Mouse (Mus musculus): ENCODE measurements around the gene Hnrnpf.

Gene Hnrnpf

GRCm38 (mm10) chr6:117918043-117918442 lies 17.9 kb downstream of the Hnrnpf start:
- no peak for DNase-seq (ENCODE audit: extremely low read depth, insufficient read length, low spot score)

- DNase-seq (ENCODE audit: extremely low read depth, insufficient read length, low spot score): no peak
Observed at GRCm38 (mm10) chr6:117920659-117921640, 20.8 kb downstream of the Hnrnpf start.

GRCm38 (mm10) chr6:117922041-117922440 lies 21.9 kb downstream of the Hnrnpf start:
- DNase-seq (ENCODE audit: extremely low read depth, insufficient read length, low spot score): no peak

GRCm38 (mm10) chr6:117926871-117927491 lies 26.9 kb downstream of the Hnrnpf start:
- no peak for DNase-seq (ENCODE audit: extremely low read depth, insufficient read length, low spot score)

GRCm38 (mm10) chr6:117927955-117928354 lies 27.8 kb downstream of the Hnrnpf start:
- no peak for DNase-seq (ENCODE audit: extremely low read depth, insufficient read length, low spot score)

GRCm38 (mm10) chr6:117928746-117929145 lies 28.6 kb downstream of the Hnrnpf start:
- DNase-seq (ENCODE audit: extremely low read depth, insufficient read length, low spot score): no peak

GRCm38 (mm10) chr6:117929945-117930655 lies 30.0 kb downstream of the Hnrnpf start:
- no peak for DNase-seq (ENCODE audit: extremely low read depth, insufficient read length, low spot score)

GRCm38 (mm10) chr6:117932325-117933051 lies 32.4 kb downstream of the Hnrnpf start:
- no peak for DNase-seq (ENCODE audit: extremely low read depth, insufficient read length, low spot score)

GRCm38 (mm10) chr6:117934301-117934700 lies 34.2 kb downstream of the Hnrnpf start:
- DNase-seq (ENCODE audit: extremely low read depth, insufficient read length, low spot score): no peak

GRCm38 (mm10) chr6:117935681-117936612 lies 35.8 kb downstream of the Hnrnpf start:
- DNase-seq (ENCODE audit: extremely low read depth, insufficient read length, low spot score): no peak

- DNase-seq (ENCODE audit: extremely low read depth, insufficient read length, low spot score): no peak
Observed at GRCm38 (mm10) chr6:117937222-117937932, 37.3 kb downstream of the Hnrnpf start, which contains the start of gene Fxyd4. Fxyd4 (minus strand) TSS chr6:117937692.

- DNase-seq (ENCODE audit: extremely low read depth, insufficient read length, low spot score): no peak
Observed at GRCm38 (mm10) chr6:117938951-117939350, 38.8 kb downstream of the Hnrnpf start.

GRCm38 (mm10) chr6:117942769-117943168 lies 42.6 kb downstream of the Hnrnpf start:
- DNase-seq (ENCODE audit: extremely low read depth, insufficient read length, low spot score): no peak

- no peak for DNase-seq (ENCODE audit: extremely low read depth, insufficient read length, low spot score)
Observed at GRCm38 (mm10) chr6:117943899-117944298, 43.8 kb downstream of the Hnrnpf start.

- no peak for DNase-seq (ENCODE audit: extremely low read depth, insufficient read length, low spot score)
Observed at GRCm38 (mm10) chr6:117952330-117952729, 52.2 kb downstream of the Hnrnpf start.

GRCm38 (mm10) chr6:117956161-117956560 lies 56.0 kb downstream of the Hnrnpf start:
- no peak for DNase-seq (ENCODE audit: extremely low read depth, insufficient read length, low spot score)

- no peak for DNase-seq (ENCODE audit: extremely low read depth, insufficient read length, low spot score)
Observed at GRCm38 (mm10) chr6:117956851-117957501, 56.9 kb downstream of the Hnrnpf start.

- DNase-seq (ENCODE audit: extremely low read depth, insufficient read length, low spot score): no peak
Observed at GRCm38 (mm10) chr6:117963201-117963600, 63.1 kb downstream of the Hnrnpf start.
